Mouse (Mus musculus): ENCODE data around the gene Ap2a1. TPM values are rescaled to one million over a fixed set of nuclear protein-coding genes. Genes with fewer than 3 reads are reported as not detected.
A peak's percentile ranks its signal among the peaks of the same experiment; 100 is the strongest.

The Ap2a1 gene
- polyA plus RNA-seq, 1 experiment from 2014 or later: 69.1 TPM

DNA sequence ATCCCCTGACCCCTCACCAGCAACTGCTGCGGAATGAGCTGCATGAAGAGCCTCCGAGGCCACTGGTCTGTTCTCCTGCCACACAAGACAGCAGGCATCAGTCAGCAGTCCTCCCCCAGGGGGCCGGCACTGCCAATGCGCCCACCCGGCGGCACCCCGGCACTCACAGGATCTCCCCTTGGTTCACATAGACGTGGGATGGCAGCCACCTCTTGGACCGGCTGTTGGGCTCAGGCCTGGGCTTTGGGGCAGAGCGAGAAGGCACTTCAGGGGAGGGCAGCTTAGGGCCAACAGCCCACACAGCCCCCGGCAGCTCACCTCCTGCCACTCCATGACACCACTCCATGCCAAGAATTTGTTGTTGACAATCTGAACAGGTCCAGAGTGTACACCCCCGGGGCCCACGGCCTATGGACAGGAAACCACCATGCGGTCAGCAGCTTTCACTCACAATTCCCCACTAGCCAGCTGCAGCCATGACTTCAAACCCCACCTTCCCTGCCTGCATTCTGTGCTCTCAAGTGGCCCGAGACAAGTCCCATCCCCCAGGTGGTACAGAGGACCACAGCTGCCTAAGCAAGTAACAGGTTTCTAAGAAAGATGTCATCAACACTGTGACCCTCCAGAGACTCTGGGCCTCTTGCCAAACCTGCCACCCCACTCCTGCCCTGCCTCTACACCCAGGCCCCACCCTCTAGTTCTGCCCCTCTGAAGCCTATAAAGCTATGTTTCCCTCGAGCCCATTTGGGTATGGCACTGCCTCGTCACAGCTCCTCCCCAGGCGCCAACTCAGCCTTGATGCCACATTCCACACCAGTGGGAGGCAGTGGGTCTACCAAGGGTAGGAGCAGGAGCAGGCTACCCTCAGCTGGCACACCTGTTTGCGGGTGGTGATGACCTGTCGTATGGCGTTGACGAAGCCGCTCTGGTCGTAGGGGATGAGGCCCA lies 64.4 kb downstream of the Ap2a1 start:
- 74% methylated on average over 24 of the region's 24 CpGs for WGBS (ENCODE audit: insufficient replicate concordance)
- Histone ChIP-seq H3K36me3 (replicated peaks) (peaks cover 44% of the 10 kb centered on the region), H3K27me3 (peaks cover 10% of the 10 kb centered on the region; the same call in 1 of the 2 replicates), H3K4me2 (no peak overlapping the region), H3K9ac (no peak overlapping the region), H3K4me1 (replicated peaks) (peaks cover 68% of the 10 kb centered on the region), H3K9me3 (replicated peaks) (no peaks in the 10 kb centered on the region), H3K4me3 (replicated peaks) (no peak overlapping the region), H3K27ac (replicated peaks) (no peak overlapping the region)
- ATAC-seq (ENCODE audit: insufficient read depth): no peak

DNA sequence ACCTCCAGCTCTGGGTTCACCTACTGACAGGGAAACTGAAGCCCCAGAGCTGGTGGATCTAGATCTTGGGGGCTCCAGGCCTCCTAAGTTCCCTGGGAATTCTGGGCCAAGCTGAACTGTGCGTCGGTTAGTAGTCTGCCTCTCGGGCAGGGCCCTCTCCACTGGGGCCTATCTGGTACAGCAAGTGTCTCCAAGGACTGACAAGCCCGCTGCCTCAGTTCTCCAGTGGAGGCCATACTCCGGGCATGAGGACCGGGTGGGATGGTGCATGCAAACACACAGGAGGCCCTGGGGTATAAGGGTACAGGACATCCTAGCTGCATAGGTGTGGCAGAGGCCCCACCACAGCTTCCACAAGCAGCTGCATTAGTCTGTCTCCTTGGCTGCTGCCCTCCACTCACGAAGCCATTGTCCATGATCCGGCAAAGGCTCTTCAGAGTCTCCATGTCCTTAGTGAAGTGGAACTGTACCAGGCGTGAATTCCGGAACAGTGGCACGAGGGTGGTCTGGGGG lies 65.3 kb downstream of the Ap2a1 start:
- ATAC-seq (ENCODE audit: insufficient read depth): no peak
- no peak overlapping the region for H3K27ac ChIP-seq (replicated peaks)
- no peaks in the 10 kb centered on the region for H3K9me3 ChIP-seq (replicated peaks)
- no peak overlapping the region for H3K4me2 ChIP-seq
- H3K27me3 ChIP-seq: peaks cover 6% of the 10 kb centered on the region; the same call in 1 of the 2 replicates
- whole genome bisulfite sequencing (ENCODE audit: insufficient replicate concordance): 78% methylated on average over 11 of the region's 11 CpGs
- H3K4me3 ChIP-seq (replicated peaks): no peak overlapping the region
- H3K4me1 ChIP-seq (replicated peaks): peaks cover 63% of the 10 kb centered on the region
- peaks cover 47% of the 10 kb centered on the region for H3K36me3 ChIP-seq (replicated peaks)
- no peak overlapping the region for H3K9ac ChIP-seq

DNA sequence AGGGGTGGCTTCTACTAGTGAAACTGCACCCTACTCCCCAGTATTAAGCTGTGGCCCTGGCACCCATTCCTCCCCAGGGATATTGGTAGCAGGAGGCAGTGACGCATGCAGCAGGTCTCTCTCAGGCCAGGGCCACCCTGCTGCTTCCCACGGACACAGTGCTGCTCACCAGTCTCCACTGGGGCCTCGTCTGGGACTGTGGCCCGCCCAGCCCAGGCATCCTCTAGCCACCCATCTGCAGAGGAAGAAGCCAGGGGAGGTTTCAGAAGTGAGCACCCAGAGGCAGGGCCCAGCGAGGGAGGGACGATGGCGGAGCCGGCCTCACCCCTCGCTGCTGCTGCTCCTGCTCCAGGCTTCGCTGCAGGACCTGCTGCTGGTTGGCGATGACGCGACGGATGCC lies 66.1 kb downstream of the Ap2a1 start:
- no peak for ATAC-seq (ENCODE audit: insufficient read depth)
- H3K4me3 ChIP-seq (replicated peaks): no peak overlapping the region

DNA sequence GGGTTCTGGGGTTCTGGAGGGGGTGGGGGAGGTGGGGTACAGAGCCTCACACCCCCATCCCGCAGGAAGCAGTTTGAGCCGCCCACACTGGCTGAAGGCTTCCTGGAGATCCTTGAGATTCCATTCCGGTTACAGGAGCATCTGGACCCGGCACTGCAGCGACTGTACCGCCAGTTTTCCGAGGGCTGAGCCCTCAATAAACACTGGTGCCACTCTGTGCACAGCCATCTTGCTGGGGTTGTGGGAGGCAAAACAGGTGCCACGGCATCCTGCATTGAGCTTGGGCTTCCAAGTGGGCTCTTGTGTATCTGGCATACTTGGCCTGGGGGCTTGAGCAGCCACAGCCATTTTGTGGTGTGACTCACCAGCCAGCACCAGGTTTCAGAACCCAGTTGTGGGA lies 66.9 kb downstream of the Ap2a1 start:
- no peak overlapping the region for H3K9ac ChIP-seq
- no peak overlapping the region for H3K4me2 ChIP-seq
- peaks cover 47% of the 10 kb centered on the region for H3K36me3 ChIP-seq (replicated peaks)
- H3K4me1 ChIP-seq (replicated peaks): peaks cover 61% of the 10 kb centered on the region
- H3K4me3 ChIP-seq (replicated peaks): no peak overlapping the region
- H3K9me3 ChIP-seq (replicated peaks): no peaks in the 10 kb centered on the region
- WGBS (ENCODE audit: insufficient replicate concordance): 86% methylated on average over 8 of the region's 8 CpGs
- ATAC-seq (ENCODE audit: insufficient read depth): no peak
- no peaks in the 10 kb centered on the region for H3K27me3 ChIP-seq
- no peak overlapping the region for H3K27ac ChIP-seq (replicated peaks)

More for the DNA sequence above, 66.1 kb downstream of the Ap2a1 start:
- Histone ChIP-seq H3K36me3 (replicated peaks) (peaks cover 47% of the 10 kb centered on the region), H3K9me3 (replicated peaks) (no peaks in the 10 kb centered on the region), H3K4me1 (replicated peaks) (peaks cover 61% of the 10 kb centered on the region), H3K27me3 (no peaks in the 10 kb centered on the region), H3K4me2 (no peak overlapping the region), H3K9ac (no peak overlapping the region), H3K27ac (replicated peaks) (no peak overlapping the region)
- 87% methylated on average over 14 of the region's 14 CpGs for WGBS (ENCODE audit: insufficient replicate concordance)

DNA sequence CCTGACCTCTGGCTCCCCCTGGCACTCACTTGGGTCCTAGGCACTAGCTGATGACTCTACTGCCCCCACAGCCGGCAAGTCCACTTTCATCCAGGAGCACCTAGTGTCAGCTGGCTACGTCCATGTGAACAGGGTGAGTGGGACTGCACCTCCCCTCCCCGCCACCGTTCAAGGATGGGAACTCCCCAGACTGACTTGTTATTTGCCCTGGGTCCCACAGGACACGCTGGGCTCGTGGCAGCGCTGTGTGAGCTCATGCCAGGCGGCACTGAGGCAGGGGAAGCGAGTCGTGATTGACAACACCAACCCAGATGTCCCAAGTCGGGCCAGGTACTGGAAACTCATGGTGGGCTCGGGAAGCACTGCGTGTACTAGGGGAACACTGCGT lies 67.9 kb downstream of the Ap2a1 start:
- no peaks in the 10 kb centered on the region for H3K27me3 ChIP-seq
- 82% methylated on average over 14 of the region's 14 CpGs for WGBS (ENCODE audit: insufficient replicate concordance)
- H3K27ac ChIP-seq (replicated peaks): no peak overlapping the region
- H3K9ac ChIP-seq: no peak overlapping the region
- H3K4me2 ChIP-seq: no peak overlapping the region
- H3K4me3 ChIP-seq (replicated peaks): no peak overlapping the region
- H3K36me3 ChIP-seq (replicated peaks): peaks cover 47% of the 10 kb centered on the region
- H3K4me1 ChIP-seq (replicated peaks): peaks cover 60% of the 10 kb centered on the region
- no peaks in the 10 kb centered on the region for H3K9me3 ChIP-seq (replicated peaks)
- no peak for ATAC-seq (ENCODE audit: insufficient read depth)

DNA sequence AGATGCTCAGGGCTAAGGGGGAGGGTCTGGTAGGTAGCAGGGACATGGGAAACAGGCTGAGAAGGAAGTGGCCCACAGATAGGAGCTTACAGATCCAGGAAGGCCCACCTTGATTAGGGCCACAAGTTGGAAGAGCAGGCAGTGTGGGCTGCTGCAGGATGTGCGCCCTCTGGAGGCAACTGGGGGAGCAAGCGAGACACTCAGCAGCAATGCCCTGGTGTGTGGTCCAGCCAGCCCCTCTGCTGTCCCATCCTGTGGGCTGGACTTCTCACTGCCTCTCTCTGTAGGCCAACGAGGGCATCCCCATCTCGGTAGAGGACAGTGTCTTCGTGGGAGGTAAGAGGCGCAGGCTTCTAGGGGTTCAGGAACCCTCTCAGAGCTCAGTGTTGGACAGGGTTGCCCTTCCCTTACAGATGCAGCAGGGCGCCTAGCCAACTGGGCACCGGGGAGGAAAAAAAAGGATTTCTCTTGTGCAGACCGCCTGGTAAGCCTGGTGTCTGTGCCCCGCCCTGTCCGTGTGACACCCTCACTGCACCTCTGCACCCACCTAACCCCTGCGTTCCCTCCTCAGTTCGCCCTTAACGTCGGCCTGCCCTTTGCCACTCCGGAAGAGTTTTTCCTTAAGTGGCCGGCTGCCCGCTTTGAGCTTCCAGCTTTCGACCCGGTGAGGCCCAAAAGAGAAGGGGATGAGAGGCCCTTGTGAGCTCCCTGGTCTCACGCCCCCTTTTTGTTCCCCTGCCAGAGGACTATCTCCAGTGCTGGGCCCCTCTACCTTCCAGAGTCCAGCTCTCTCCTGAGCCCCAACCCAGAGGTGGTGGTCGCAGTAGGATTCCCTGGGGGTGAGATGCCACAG lies 68.5 kb downstream of the Ap2a1 start:
- Histone ChIP-seq H3K9me3 (replicated peaks) (no peaks in the 10 kb centered on the region), H3K4me2 (0 out of 2 replicates have a peak overlapping the region, but pooled peaks have one; percentile 3), H3K4me3 (replicated peaks) (no peak overlapping the region), H3K27ac (replicated peaks) (0 out of 2 replicates have a peak overlapping the region, but pooled peaks have one; percentile 19), H3K9ac (no peak overlapping the region), H3K36me3 (replicated peaks) (peaks cover 47% of the 10 kb centered on the region), H3K4me1 (replicated peaks) (peaks cover 60% of the 10 kb centered on the region), H3K27me3 (no peaks in the 10 kb centered on the region)
- WGBS (ENCODE audit: insufficient replicate concordance): 57% methylated on average over 22 of the region's 22 CpGs
- ATAC-seq (ENCODE audit: insufficient read depth): no peak

DNA sequence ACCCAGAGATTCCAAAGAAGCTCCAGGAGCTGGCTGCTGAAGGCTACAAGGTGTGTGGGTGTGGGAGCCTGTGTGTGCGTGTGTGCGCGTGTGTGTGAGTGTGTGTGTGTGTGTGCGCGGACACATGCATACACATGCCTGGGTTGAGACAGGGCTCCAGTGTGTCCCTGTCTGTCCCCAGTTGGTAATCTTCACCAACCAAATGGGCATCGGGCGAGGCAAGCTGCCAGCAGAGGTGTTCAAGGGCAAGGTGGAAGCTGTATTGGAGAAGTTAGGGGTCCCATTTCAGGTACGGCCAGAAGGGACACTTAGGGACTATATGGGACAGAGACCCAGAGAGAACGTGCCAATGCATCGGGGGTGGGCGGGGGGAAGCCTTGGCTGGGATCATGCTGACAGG lies 69.4 kb downstream of the Ap2a1 start:
- H3K27ac ChIP-seq (replicated peaks): peak overlapping the region; percentile 20; the same call in 1 of the 2 replicates
- H3K9ac ChIP-seq: no peak overlapping the region
- WGBS (ENCODE audit: insufficient replicate concordance): 81% methylated on average over 11 of the region's 11 CpGs
- H3K4me3 ChIP-seq (replicated peaks): no peak overlapping the region
- no peak for ATAC-seq (ENCODE audit: insufficient read depth)
- H3K36me3 ChIP-seq (replicated peaks): peaks cover 44% of the 10 kb centered on the region
- no peaks in the 10 kb centered on the region for H3K9me3 ChIP-seq (replicated peaks)
- H3K4me1 ChIP-seq (replicated peaks): peaks cover 60% of the 10 kb centered on the region
- peak overlapping the region; percentile 5; the same call in 1 of the 2 replicates for H3K4me2 ChIP-seq
- no peaks in the 10 kb centered on the region for H3K27me3 ChIP-seq

DNA sequence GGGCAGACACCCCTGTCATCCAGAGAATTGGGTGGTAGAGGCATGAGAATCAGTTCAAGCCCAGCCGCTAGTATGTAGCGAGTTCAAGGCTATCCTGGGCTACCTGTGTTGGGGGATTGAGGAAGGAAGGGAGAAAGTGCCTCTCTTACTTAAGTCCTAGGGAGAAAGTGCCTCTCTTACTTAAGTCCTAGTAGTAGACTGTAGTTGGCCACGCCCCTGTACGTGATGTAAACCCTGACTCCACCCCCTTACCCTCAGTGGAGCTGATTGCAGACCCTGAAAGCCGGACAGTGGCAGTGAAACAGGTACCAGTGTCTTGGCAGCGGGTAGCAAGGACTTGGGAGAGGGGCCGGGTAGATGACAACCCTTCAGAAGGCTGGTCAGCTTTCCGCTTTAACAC lies 71.4 kb downstream of the Ap2a1 start:
- Histone ChIP-seq H3K9ac (peak overlapping the region; percentile 80), H3K4me2 (peak overlapping the region; percentile 93), H3K27me3 (no peaks in the 10 kb centered on the region), H3K4me3 (replicated peaks) (peak overlapping the region; percentile 79), H3K4me1 (replicated peaks) (peaks cover 69% of the 10 kb centered on the region), H3K27ac (replicated peaks) (peak overlapping the region; percentile 96), H3K9me3 (replicated peaks) (no peaks in the 10 kb centered on the region), H3K36me3 (replicated peaks) (peaks cover 27% of the 10 kb centered on the region)
- WGBS (ENCODE audit: insufficient replicate concordance): 19% methylated on average over 8 of the region's 8 CpGs
- no peak for ATAC-seq (ENCODE audit: insufficient read depth)

DNA sequence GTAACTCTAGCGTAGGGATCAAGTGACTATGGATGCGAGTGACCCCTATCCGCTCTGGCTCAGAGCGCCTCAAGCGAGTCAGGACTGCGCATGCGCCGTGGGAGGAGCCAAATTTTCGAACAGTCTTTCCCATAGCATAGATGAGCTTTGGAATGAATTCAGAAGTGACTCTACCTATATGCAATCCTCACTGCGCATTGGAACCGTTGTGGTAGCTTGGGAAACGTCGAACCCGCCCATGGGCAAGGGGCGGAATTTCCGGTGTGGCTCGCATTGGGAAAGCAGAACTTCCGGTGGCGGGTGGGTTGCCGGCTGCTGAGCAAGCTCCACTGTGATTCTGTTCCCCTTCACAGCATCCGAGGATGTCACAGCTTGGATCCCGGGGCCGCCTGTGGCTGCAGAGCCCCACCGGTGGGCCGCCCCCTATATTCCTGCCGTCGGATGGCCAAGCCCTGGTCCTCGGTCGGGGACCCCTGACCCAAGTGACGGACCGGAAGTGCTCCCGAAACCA lies 72.2 kb downstream of the Ap2a1 start, which contains the start of gene Pnkp:
Gene Pnkp, plus strand, starts transcription at position 98 of the 511 bp plus-strand sequence.
- Histone ChIP-seq H3K4me3 (replicated peaks) (peak within 1 kb of the TSS; percentile 79), H3K36me3 (replicated peaks) (peaks cover 27% of the 10 kb centered on the region), H3K4me2 (peak within 1 kb of the TSS; percentile 93), H3K9me3 (replicated peaks) (no peaks in the 10 kb centered on the region), H3K4me1 (replicated peaks) (peaks cover 77% of the 10 kb centered on the region), H3K9ac (peak within 1 kb of the TSS; percentile 80), H3K27ac (replicated peaks) (peak within 1 kb of the TSS; percentile 96), H3K27me3 (no peaks in the 10 kb centered on the region)
- under 1% methylated on average over 32 of the region's 32 CpGs for WGBS (ENCODE audit: insufficient replicate concordance)
- ATAC-seq (ENCODE audit: insufficient read depth): peak; percentile 26

DNA sequence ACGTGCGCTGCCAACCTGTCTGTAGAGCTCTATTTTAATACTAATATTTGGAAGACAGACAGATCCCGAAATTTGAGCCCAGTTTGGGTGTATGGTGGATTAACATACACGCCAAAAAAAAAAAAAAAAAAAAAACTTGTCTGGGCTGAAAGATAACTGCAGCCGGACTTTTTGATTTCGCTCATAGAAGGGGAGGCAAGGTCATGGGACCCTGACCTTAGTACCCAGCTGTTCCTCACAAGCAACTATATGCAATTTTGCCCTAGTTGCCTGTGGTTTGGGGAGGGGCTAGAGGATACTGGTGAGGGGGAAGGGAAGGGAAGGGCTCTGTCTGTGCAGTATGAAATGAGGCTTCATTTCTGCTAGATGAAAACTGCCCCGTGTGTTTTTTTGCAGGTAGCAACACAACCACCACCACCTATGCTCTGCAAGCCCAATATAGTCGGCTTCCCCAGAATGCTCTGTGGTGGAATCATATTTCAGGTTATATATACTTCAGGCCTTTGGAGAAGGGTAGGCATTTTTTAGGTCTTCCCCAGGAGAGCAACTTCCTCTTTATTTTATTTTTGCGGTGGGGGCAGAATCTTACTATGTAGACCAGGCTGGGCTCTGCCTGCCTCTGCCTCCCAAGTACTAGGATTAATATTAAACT lies 72.9 kb downstream of the Ap2a1 start:
- Histone ChIP-seq H3K27me3 (no peaks in the 10 kb centered on the region), H3K4me3 (replicated peaks) (peak overlapping the region; percentile 79), H3K4me1 (replicated peaks) (peaks cover 83% of the 10 kb centered on the region), H3K9ac (peak overlapping the region; percentile 80), H3K4me2 (peak overlapping the region; percentile 93), H3K9me3 (replicated peaks) (no peaks in the 10 kb centered on the region), H3K27ac (replicated peaks) (peak overlapping the region; percentile 96), H3K36me3 (replicated peaks) (peaks cover 24% of the 10 kb centered on the region)
- 22% methylated on average over 9 of the region's 9 CpGs for WGBS (ENCODE audit: insufficient replicate concordance)
- ATAC-seq (ENCODE audit: insufficient read depth): no peak
